Mouse (Mus musculus) midbrain, embryonic 16.5 days (tissue): Measurements from ENCODE around the gene Rspry1. TPM values are rescaled to one million over a fixed set of nuclear protein-coding genes. Genes with fewer than 3 reads are reported as not detected.
A peak's percentile ranks its signal among the peaks of the same experiment; 100 is the strongest.

Experiments used
- ATAC-seq: fragments of 200-750 bp; cut with Nextera tagmentation; 2 replicates; pipeline ENCODE4 v1.8.0; 2017; ENCODE audit warnings: moderate TSS enrichment
- H3K27ac ChIP-seq: fragments of 300-500 bp; sonication (generic); 2 replicates; pipeline ENCODE4 v1.5.1; 2014; ENCODE audit warnings: mild to moderate bottlenecking, low read length, mixed read lengths
- H3K27me3 ChIP-seq: fragments of 300-500 bp; sonication (generic); 2 replicates; pipeline ENCODE4 v1.6.1; 2014; ENCODE audit warnings: low read depth, low read length, mixed read lengths; ENCODE audit not compliant: control insufficient read depth, insufficient read depth
- H3K36me3 ChIP-seq: fragments of 300-500 bp; sonication (generic); 2 replicates; pipeline ENCODE4 v1.6.1; 2014; ENCODE audit warnings: mild to moderate bottlenecking, low read length, moderate library complexity, mixed read lengths; ENCODE audit not compliant: control insufficient read depth, insufficient read depth
- H3K4me1 ChIP-seq: fragments of 300-500 bp; sonication (generic); 2 replicates; pipeline ENCODE4 v1.6.1; 2014; ENCODE audit warnings: mild to moderate bottlenecking, low read length, mixed read lengths; ENCODE audit not compliant: control insufficient read depth, insufficient read depth
- H3K4me2 ChIP-seq: fragments of 300-500 bp; sonication (generic); 2 replicates; pipeline ENCODE4 v1.6.1; 2014; ENCODE audit warnings: mild to moderate bottlenecking, low read length, mixed read lengths
- H3K4me3 ChIP-seq: fragments of 300-500 bp; sonication (generic); 2 replicates; pipeline ENCODE4 v1.5.1; 2014; ENCODE audit warnings: low read depth, mild to moderate bottlenecking, low read length, moderate library complexity, mixed read lengths
- H3K9ac ChIP-seq: fragments of 300-500 bp; sonication (generic); 2 replicates; pipeline ENCODE4 v1.6.1; 2014; ENCODE audit warnings: low read depth, low read length, mixed read lengths
- H3K9me3 ChIP-seq: fragments of 300-500 bp; sonication (generic); replicated peaks from 2 replicates; pipeline ENCODE4 v1.6.1; 2014; ENCODE audit warnings: mild to moderate bottlenecking, low read length, mixed read lengths; ENCODE audit not compliant: control insufficient read depth, poor library complexity, severe bottlenecking
- WGBS: fragments of 180-500 bp; shearing (Covaris S2); extraction: QIAGEN DNeasy Blood & Tissue Kit; methylation state at CpG from one replicate; pipeline ENCODE4 v1.1.7; 2014; 5-methylcytosine and 5-hydroxymethylcytosine counted together
- polyA plus RNA-seq: library from polyadenylated mRNA; unstranded; fragments of >200 nt; fragmentation: Nextera tagmentation; extraction: Ambion mirVana; gene quantifications from 2 replicates; pipeline ENCODE4 v1.2.1, GENCODE M21; 2015

Gene Rspry1
- 51.2 and 56.6 TPM in 2 replicates for polyA plus RNA-seq

- peaks cover 31% of the 10 kb centered on the region for H3K4me1 ChIP-seq
- ATAC-seq, result peak; percentile 99
- H3K9me3 ChIP-seq, result no peaks in the 10 kb centered on the region
- WGBS, result under 1% methylated on average over 54 of the region's 55 CpGs
- peak within 1 kb of the TSS; percentile 98 for H3K9ac ChIP-seq
- H3K27ac ChIP-seq, result peak within 1 kb of the TSS; percentile 93
- no peaks in the 10 kb centered on the region for H3K27me3 ChIP-seq
- peak within 1 kb of the TSS; percentile 93 for H3K4me3 ChIP-seq
- H3K36me3 ChIP-seq, result no peaks in the 10 kb centered on the region
- H3K4me2 ChIP-seq, result peak within 1 kb of the TSS; percentile 96
Measured at GRCm38 (mm10) chr8:94601607-94602385, at the start of gene Rspry1, which contains the start of gene Fam192a. Gene Rspry1, plus strand, starts transcription at chr8:94601937. Gene Fam192a, minus strand, starts transcription at chr8:94601997.

GRCm38 (mm10) chr8:94552696-94553095 is 49.0 kb upstream of the Rspry1 start:
- Histone ChIP-seq H3K36me3 (no peaks in the 10 kb centered on the region), H3K27me3 (no peaks in the 10 kb centered on the region), H3K4me1 (peaks cover 18% of the 10 kb centered on the region), H3K27ac (peak overlapping the region; percentile 62; the same call in 1 of the 2 replicates), H3K4me2 (no peak overlapping the region), H3K9me3 (no peaks in the 10 kb centered on the region), H3K4me3 (no peak overlapping the region), H3K9ac (no peak overlapping the region)
- ATAC-seq, result no peak
- WGBS, result 68% methylated on average over 2 of the region's 2 CpGs

GRCm38 (mm10) chr8:94557281-94557680 is 44.5 kb upstream of the Rspry1 start:
- H3K4me3 ChIP-seq, result no peak overlapping the region
- no peaks in the 10 kb centered on the region for H3K36me3 ChIP-seq
- no peaks in the 10 kb centered on the region for H3K27me3 ChIP-seq
- no peaks in the 10 kb centered on the region for H3K9me3 ChIP-seq
- no peak overlapping the region for H3K27ac ChIP-seq
- no peak for ATAC-seq
- H3K4me2 ChIP-seq, result no peak overlapping the region
- H3K9ac ChIP-seq, result no peak overlapping the region
- H3K4me1 ChIP-seq, result peaks cover 4% of the 10 kb centered on the region
- WGBS, result 72% methylated on average over 3 of the region's 3 CpGs

- Histone ChIP-seq H3K4me3 (no peak overlapping the region), H3K27me3 (no peaks in the 10 kb centered on the region), H3K9me3 (no peaks in the 10 kb centered on the region), H3K36me3 (no peaks in the 10 kb centered on the region), H3K4me1 (peaks cover 11% of the 10 kb centered on the region), H3K27ac (no peak overlapping the region), H3K4me2 (no peak overlapping the region), H3K9ac (no peak overlapping the region)
- ATAC-seq, result peak; percentile 81
- 25% methylated on average over 5 of the region's 5 CpGs for WGBS
Measured at GRCm38 (mm10) chr8:94561256-94561655, 40.5 kb upstream of the Rspry1 start.

- Histone ChIP-seq H3K36me3 (no peaks in the 10 kb centered on the region), H3K4me1 (peaks cover 31% of the 10 kb centered on the region), H3K9me3 (no peaks in the 10 kb centered on the region), H3K27ac (no peak overlapping the region), H3K4me2 (no peak overlapping the region), H3K27me3 (no peaks in the 10 kb centered on the region), H3K4me3 (no peak overlapping the region), H3K9ac (no peak overlapping the region)
- ATAC-seq, result no peak
Measured at GRCm38 (mm10) chr8:94564421-94564820, 37.3 kb upstream of the Rspry1 start.

GRCm38 (mm10) chr8:94566033-94566432 is 35.7 kb upstream of the Rspry1 start:
- Histone ChIP-seq H3K4me3 (no peak overlapping the region), H3K4me1 (peaks cover 36% of the 10 kb centered on the region), H3K36me3 (no peaks in the 10 kb centered on the region), H3K27ac (peak overlapping the region; percentile 88), H3K9ac (no peak overlapping the region), H3K9me3 (no peaks in the 10 kb centered on the region), H3K4me2 (no peak overlapping the region), H3K27me3 (no peaks in the 10 kb centered on the region)
- ATAC-seq, result no peak
- 56% methylated on average over 6 of the region's 6 CpGs for WGBS

GRCm38 (mm10) chr8:94566446-94567158 is 35.1 kb upstream of the Rspry1 start:
- no peak overlapping the region for H3K4me3 ChIP-seq
- ATAC-seq, result peak; percentile 68
- peak overlapping the region; percentile 42; the same call in 1 of the 2 replicates for H3K9ac ChIP-seq
- peaks cover 36% of the 10 kb centered on the region for H3K4me1 ChIP-seq
- no peaks in the 10 kb centered on the region for H3K27me3 ChIP-seq
- H3K27ac ChIP-seq, result peak overlapping the region; percentile 88
- WGBS, result 36% methylated on average over 15 of the region's 15 CpGs
- H3K36me3 ChIP-seq, result no peaks in the 10 kb centered on the region
- H3K4me2 ChIP-seq, result peak overlapping the region; percentile 38
- no peaks in the 10 kb centered on the region for H3K9me3 ChIP-seq

- Histone ChIP-seq H3K9me3 (no peaks in the 10 kb centered on the region), H3K4me2 (peak overlapping the region; percentile 38), H3K36me3 (no peaks in the 10 kb centered on the region), H3K9ac (peak overlapping the region; percentile 42; the same call in 1 of the 2 replicates), H3K4me1 (peaks cover 36% of the 10 kb centered on the region), H3K27me3 (no peaks in the 10 kb centered on the region), H3K4me3 (no peak overlapping the region), H3K27ac (peak overlapping the region; percentile 88)
- peak; percentile 96 for ATAC-seq
- 24% methylated on average over 8 of the region's 8 CpGs for WGBS
Measured at GRCm38 (mm10) chr8:94567159-94567849, 34.4 kb upstream of the Rspry1 start.
